Mouse (Mus musculus) CH12.LX (cell line): Measurements from ENCODE around the gene Lrrn4cl.

Experiments used
- NELFE ChIP-seq: IDR thresholded peaks from 2 replicates; pipeline ENCODE4 v1.6.1; 2011; ENCODE audit warnings: low read depth, low read length, improper control_type of control experiment
- USF2 ChIP-seq: conservative IDR thresholded peaks from 2 replicates; pipeline ENCODE4 v1.6.1; 2011; ENCODE audit warnings: low read depth, low read length, improper control_type of control experiment

DNA sequence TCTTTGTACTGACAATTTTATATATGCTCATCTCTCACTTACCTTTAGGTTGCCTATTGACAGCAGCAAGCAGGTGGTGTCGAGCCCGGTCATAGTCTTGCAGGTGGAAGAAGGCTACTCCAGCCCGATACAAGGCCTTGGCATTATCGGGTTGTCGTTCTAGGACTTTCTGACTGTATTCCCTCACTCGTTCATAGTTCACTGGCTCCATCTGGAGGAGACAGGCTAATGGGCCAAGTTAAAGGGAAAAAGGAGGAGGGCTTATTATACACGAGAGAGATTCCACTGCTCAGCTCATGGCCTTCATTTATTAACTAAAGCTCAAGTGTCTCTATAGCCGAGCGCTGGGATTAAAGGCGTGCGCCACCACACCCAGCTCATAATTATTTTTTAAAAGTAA, 34.8 kb upstream of the Lrrn4cl start:
- no peak for TF ChIP-seq USF2
- no peak for TF ChIP-seq NELFE
